Mouse (Mus musculus) CH12.LX (cell line): Measurements from ENCODE around the gene Smim24. TPM values are rescaled to one million over a fixed set of nuclear protein-coding genes. Genes with fewer than 3 reads are reported as not detected.

Experiments
- DNase-seq: peaks from one replicate; pipeline ENCODE4 v3.0.0-alpha.2; 2013; ENCODE audit errors: extremely low read depth
- H3K27ac ChIP-seq: 2 replicates; pipeline ENCODE4 v1.5.1; 2012; ENCODE audit warnings: low read depth, mild to moderate bottlenecking, control low read depth, moderate library complexity; ENCODE audit not compliant: insufficient read depth
- H3K27me3 ChIP-seq: replicated peaks from 2 replicates; pipeline ENCODE3; 2012; ENCODE audit warnings: inconsistent platforms
- H3K36me3 ChIP-seq, 2 experiments: replicated peaks in 1 of 2; 2 replicates each; pipeline versions ENCODE3 to v1.6.1; 2012; ENCODE audit warnings: inconsistent platforms in 1 of 2, low read length in 1 of 2, mild to moderate bottlenecking in 1 of 2, mixed read lengths in 1 of 2, moderate library complexity in 1 of 2; ENCODE audit not compliant: control insufficient read depth in 1 of 2, insufficient read depth in 1 of 2
- H3K4me1 ChIP-seq, 2 experiments: 2 replicates each; pipeline ENCODE4 v1.6.1; 2012; ENCODE audit warnings: inconsistent platforms in 1 of 2, moderate library complexity in 1 of 2; ENCODE audit not compliant: insufficient read depth in 2 of 2, control insufficient read depth in 1 of 2
- H3K4me2 ChIP-seq: 2 replicates; pipeline ENCODE4 v1.6.1; 2012; ENCODE audit warnings: low read depth, mild to moderate bottlenecking, control low read depth; ENCODE audit not compliant: poor library complexity, insufficient read depth, severe bottlenecking
- H3K4me3 ChIP-seq, 3 experiments: fragments of 150-350 bp in 1 of 3; sonication (generic) in 1 of 3; replicated peaks in 1 of 3; 2 replicates each; pipeline versions ENCODE3 to v1.5.1; 2011 to 2012; ENCODE audit warnings: low read depth in 2 of 3, low read length in 2 of 3, mild to moderate bottlenecking in 2 of 3, moderate library complexity in 2 of 3, control low read depth in 1 of 3, improper control_type of control experiment in 1 of 3, inconsistent platforms in 1 of 3, mixed read lengths in 1 of 3; ENCODE audit not compliant: poor library complexity in 1 of 3
- H3K79me2 ChIP-seq: replicated peaks from 2 replicates; pipeline ENCODE4 v1.6.1; 2012; ENCODE audit warnings: mild to moderate bottlenecking, moderate library complexity; ENCODE audit not compliant: control insufficient read depth, poor library complexity, insufficient read depth, severe bottlenecking; ENCODE audit errors: extremely low read depth
- H3K9ac ChIP-seq: 2 replicates; pipeline ENCODE4 v1.6.1; 2012; ENCODE audit warnings: low read depth, mild to moderate bottlenecking, control low read depth, moderate library complexity; ENCODE audit not compliant: insufficient read depth
- H3K9me3 ChIP-seq: replicated peaks from 2 replicates; pipeline ENCODE3; 2012; ENCODE audit warnings: low read length, inconsistent platforms, mixed read lengths
- CHD1 ChIP-seq: IDR thresholded peaks from 2 replicates; pipeline ENCODE4 v1.6.1; 2012; ENCODE audit warnings: low read depth, low read length, improper control_type of control experiment, inconsistent platforms
- CHD2 ChIP-seq: IDR thresholded peaks from 2 replicates; pipeline ENCODE4 v1.6.1; 2011; ENCODE audit warnings: low read length, improper control_type of control experiment
- CTCF ChIP-seq, 2 experiments: IDR thresholded peaks in 1 of 2; conservative IDR thresholded peaks in 1 of 2; 2 replicates each; pipeline ENCODE4 v1.5.1; 2011 to 2012; ENCODE audit warnings: low read depth in 2 of 2, low read length in 2 of 2, improper control_type of control experiment in 1 of 2, inconsistent platforms in 1 of 2, mild to moderate bottlenecking in 1 of 2, moderate library complexity in 1 of 2
- E2F4 ChIP-seq: IDR thresholded peaks from 2 replicates; pipeline ENCODE4 v1.6.1; 2011; ENCODE audit warnings: low read depth, low read length, improper control_type of control experiment; ENCODE audit not compliant: insufficient replicate concordance
- ELF1 ChIP-seq: IDR thresholded peaks from 2 replicates; pipeline ENCODE4 v1.6.1; 2014; ENCODE audit warnings: low read depth, mild to moderate bottlenecking, inconsistent platforms, low read length, improper control_type of control experiment
- EP300 ChIP-seq: IDR thresholded peaks from 2 replicates; pipeline ENCODE4 v1.6.1; 2011; ENCODE audit warnings: low read length, improper control_type of control experiment
- ETS1 ChIP-seq: conservative IDR thresholded peaks from 2 replicates; pipeline ENCODE4 v1.6.1; 2012; ENCODE audit warnings: low read depth, mild to moderate bottlenecking, inconsistent platforms, low read length, improper control_type of control experiment, moderate library complexity
- HCFC1 ChIP-seq: IDR thresholded peaks from 2 replicates; pipeline ENCODE4 v1.6.1; 2012; ENCODE audit warnings: low read depth, mild to moderate bottlenecking, inconsistent platforms, low read length, improper control_type of control experiment
- IRF4 ChIP-seq: IDR thresholded peaks from 2 replicates; pipeline ENCODE4 v1.6.1; 2014; ENCODE audit warnings: low read depth, mild to moderate bottlenecking, inconsistent platforms, low read length, improper control_type of control experiment
- JUN ChIP-seq: IDR thresholded peaks from 2 replicates; pipeline ENCODE4 v1.6.1; 2011; ENCODE audit warnings: low read depth, mild to moderate bottlenecking, low read length, improper control_type of control experiment, moderate library complexity; ENCODE audit not compliant: insufficient read depth
- KAT2A ChIP-seq: IDR thresholded peaks from 2 replicates; pipeline ENCODE4 v1.6.1; 2012; ENCODE audit warnings: low read length, improper control_type of control experiment, inconsistent platforms; ENCODE audit not compliant: insufficient replicate concordance
- MAFK ChIP-seq: IDR thresholded peaks from 2 replicates; pipeline ENCODE4 v1.6.1; 2011; ENCODE audit warnings: low read length, improper control_type of control experiment; ENCODE audit not compliant: insufficient replicate concordance
- MAX ChIP-seq: IDR thresholded peaks from 2 replicates; pipeline ENCODE4 v1.6.1; 2011; ENCODE audit warnings: low read length, improper control_type of control experiment
- MAZ ChIP-seq: IDR thresholded peaks from 2 replicates; pipeline ENCODE4 v1.6.1; 2012; ENCODE audit warnings: low read depth, mild to moderate bottlenecking, inconsistent platforms, low read length, improper control_type of control experiment, moderate library complexity
- MEF2A ChIP-seq: IDR thresholded peaks from 2 replicates; pipeline ENCODE4 v1.6.1; 2014; ENCODE audit warnings: low read depth, mild to moderate bottlenecking, inconsistent platforms, low read length, improper control_type of control experiment, borderline replicate concordance
- MXI1 ChIP-seq: IDR thresholded peaks from 2 replicates; pipeline ENCODE4 v1.6.1; 2011; ENCODE audit warnings: mild to moderate bottlenecking, low read depth, low read length, improper control_type of control experiment
- MYC ChIP-seq: IDR thresholded peaks from 2 replicates; pipeline ENCODE4 v1.6.1; 2011; ENCODE audit warnings: low read depth, mild to moderate bottlenecking, improper control_type of control experiment, low read length
- NELFE ChIP-seq: IDR thresholded peaks from 2 replicates; pipeline ENCODE4 v1.6.1; 2011; ENCODE audit warnings: low read depth, low read length, improper control_type of control experiment
- NRF1 ChIP-seq: IDR thresholded peaks from 2 replicates; pipeline ENCODE4 v1.6.1; 2014; ENCODE audit warnings: low read depth, mild to moderate bottlenecking, inconsistent platforms, low read length, improper control_type of control experiment, moderate library complexity
- PAX5 ChIP-seq: IDR thresholded peaks from 2 replicates; pipeline ENCODE4 v1.6.1; 2012; ENCODE audit warnings: low read length, inconsistent platforms, mixed read lengths
- POLR2A ChIP-seq: IDR thresholded peaks from 2 replicates; pipeline ENCODE4 v1.6.1; 2011; ENCODE audit warnings: low read depth, mild to moderate bottlenecking, improper control_type of control experiment, low read length
- POLR2AphosphoS2 ChIP-seq: IDR thresholded peaks from 2 replicates; pipeline ENCODE4 v1.6.1; 2011; ENCODE audit warnings: low read depth, low read length, improper control_type of control experiment
- SIN3A ChIP-seq: IDR thresholded peaks from 2 replicates; pipeline ENCODE4 v1.6.1; 2012; ENCODE audit warnings: low read length, improper control_type of control experiment, inconsistent platforms
- SMC3 ChIP-seq: IDR thresholded peaks from 2 replicates; pipeline ENCODE4 v1.6.1; 2011; ENCODE audit warnings: low read depth, low read length, improper control_type of control experiment
- TBP ChIP-seq: conservative IDR thresholded peaks from 2 replicates; pipeline ENCODE4 v1.6.1; 2011; ENCODE audit warnings: low read depth, low read length, improper control_type of control experiment
- UBTF ChIP-seq: IDR thresholded peaks from 2 replicates; pipeline ENCODE4 v1.6.1; 2012; ENCODE audit warnings: low read depth, mild to moderate bottlenecking, inconsistent platforms, low read length, improper control_type of control experiment, moderate library complexity
- USF1 ChIP-seq: IDR thresholded peaks from 2 replicates; pipeline ENCODE4 v1.6.1; 2014; ENCODE audit warnings: low read depth, mild to moderate bottlenecking, inconsistent platforms, low read length, improper control_type of control experiment
- USF2 ChIP-seq: conservative IDR thresholded peaks from 2 replicates; pipeline ENCODE4 v1.6.1; 2011; ENCODE audit warnings: low read depth, low read length, improper control_type of control experiment
- ZC3H11A ChIP-seq: IDR thresholded peaks from 2 replicates; pipeline ENCODE4 v1.6.1; 2012; ENCODE audit warnings: low read depth, mild to moderate bottlenecking, inconsistent platforms, low read length, improper control_type of control experiment
- dilution Hi-C: fragments of 300-500 bp; cut with MboI; formaldehyde crosslinking; loops from 2 replicates; pipeline ENCODE4 v1.14.3; 2020; ENCODE audit warnings: low sequenced_read_pairs; ENCODE audit not compliant: extremely low pct_unique_long_range_greater_than_20kb, extremely low pct_ligation_motif_present
- in situ Hi-C: fragments of 300-500 bp; cut with MboI; formaldehyde crosslinking; loops from 3 replicates; pipeline ENCODE4 v1.14.3; 2019; ENCODE audit warnings: low sequenced_read_pairs, low pct_ligation_motif_present, low pct_unique_long_range_greater_than_20kb, mixed read lengths
- polyA plus RNA-seq: library from polyadenylated mRNA; unstranded; fragments of >175 nt; gene quantifications from 2 replicates; pipeline ENCODE4 v1.2.1, GENCODE M21; 2012; ENCODE audit warnings: low read depth; ENCODE audit not compliant: insufficient read length
- total RNA-seq, 2 experiments: library from RNA; depleted of rRNA; stranded (reverse); fragments of 300-350 nt in 1 of 2; fragments of >200 nt in 1 of 2; gene quantifications; 2 replicates each; pipeline ENCODE4 v1.2.3; 2012 to 2014

Smim24 gene
- total and polyA plus RNA-seq, 3 experiments: 0.13 to 0.64 TPM; not detected in 1

GRCm38 (mm10) chr10:81399296-81399695, 6.4 kb downstream of the Smim24 start:
- no peak for DNase-seq
- no peak overlapping the region for H3K27ac ChIP-seq
- H3K4me2 ChIP-seq: no peak overlapping the region
- H3K27me3 ChIP-seq: no peaks in the 10 kb centered on the region
- no peaks in the 10 kb centered on the region for H3K79me2 ChIP-seq
- H3K36me3 ChIP-seq: peaks cover 46 to 61% of the 10 kb centered on the region in 2 experiments
- peaks cover 0 to 6% of the 10 kb centered on the region in 2 experiments; a peak in 1 of 4 replicates for H3K4me1 ChIP-seq
- in situ Hi-C loops: no loop called here
- H3K9ac ChIP-seq: no peak overlapping the region
- TF ChIP-seq UBTF (no peak), USF2 (no peak), E2F4 (no peak), ELF1 (no peak), CHD1 (no peak), MXI1 (no peak), ZC3H11A (no peak), SIN3A (no peak), JUN (no peak), TBP (no peak), MAZ (no peak), SMC3 (no peak), IRF4 (no peak)
- H3K4me3 ChIP-seq: no peak overlapping the region
- dilution Hi-C loops: no loop called here
- no peaks in the 10 kb centered on the region for H3K9me3 ChIP-seq

- H3K4me1 ChIP-seq: peaks cover 0 to 6% of the 10 kb centered on the region in 2 experiments; a peak in 1 of 4 replicates
- H3K36me3 ChIP-seq: peaks cover 51 to 63% of the 10 kb centered on the region in 2 experiments
- H3K4me3 ChIP-seq: no peak overlapping the region
- DNase-seq: no peak
- dilution Hi-C loops: no loop called here
- H3K27ac ChIP-seq: no peak overlapping the region
- H3K4me2 ChIP-seq: no peak overlapping the region
- H3K27me3 ChIP-seq: no peaks in the 10 kb centered on the region
- no peak overlapping the region for H3K9ac ChIP-seq
- no peaks in the 10 kb centered on the region for H3K9me3 ChIP-seq
- no peaks in the 10 kb centered on the region for H3K79me2 ChIP-seq
- in situ Hi-C loops: no loop called here
- TF ChIP-seq HCFC1: no peak
- TF ChIP-seq PAX5: no peak
- TF ChIP-seq CHD2: no peak
- TF ChIP-seq MYC: no peak
- TF ChIP-seq KAT2A: no peak
- no peak for TF ChIP-seq MAFK
- no peak for TF ChIP-seq EP300
- TF ChIP-seq TBP: no peak
- TF ChIP-seq CTCF (conservative IDR thresholded peaks at IDR 0.05 in 1 of 2, IDR thresholded peaks at IDR 0.05 in 1 of 2; ENCODE audit: low read depth in 2 of 2, low read length in 2 of 2): no peak
- TF ChIP-seq MAX: no peak
- no peak for TF ChIP-seq POLR2A
- no peak for TF ChIP-seq MXI1
- TF ChIP-seq MEF2A: no peak
- TF ChIP-seq USF1: no peak
- no peak for TF ChIP-seq USF2
- no peak for TF ChIP-seq ETS1
- TF ChIP-seq NRF1: no peak
- TF ChIP-seq SIN3A: no peak
- no peak for TF ChIP-seq POLR2AphosphoS2
- no peak for TF ChIP-seq NELFE
Observed at GRCm38 (mm10) chr10:81399798-81400308, 7.0 kb downstream of the Smim24 start.
